Mouse (Mus musculus) heart, embryonic 10.5 days (tissue): Measurements from ENCODE around the gene Defb21. TPM values are rescaled to one million over a fixed set of nuclear protein-coding genes. Genes with fewer than 3 reads are reported as not detected.

ENCODE experiments used
- DNase-seq: peaks from one replicate; pipeline ENCODE4 v3.0.0-alpha.2; 2017; ENCODE audit warnings: low spot score
- H3K27ac ChIP-seq: fragments of 300-500 bp; sonication (generic); 2 replicates; pipeline ENCODE4 v1.5.1; 2016; ENCODE audit warnings: mild to moderate bottlenecking
- H3K27me3 ChIP-seq: fragments of 300-500 bp; sonication (generic); 2 replicates; pipeline ENCODE4 v1.6.1; 2016; ENCODE audit warnings: mild to moderate bottlenecking; ENCODE audit not compliant: poor library complexity, insufficient read depth, severe bottlenecking
- H3K36me3 ChIP-seq: fragments of 300-500 bp; sonication (generic); 2 replicates; pipeline ENCODE4 v1.6.1; 2016; ENCODE audit warnings: mild to moderate bottlenecking, moderate library complexity
- H3K4me1 ChIP-seq: fragments of 300-500 bp; sonication (generic); 2 replicates; pipeline ENCODE4 v1.6.1; 2016; ENCODE audit warnings: mild to moderate bottlenecking
- H3K4me3 ChIP-seq: fragments of 300-500 bp; sonication (generic); 2 replicates; pipeline ENCODE4 v1.5.1; 2016; ENCODE audit warnings: mild to moderate bottlenecking, moderate library complexity
- H3K9me3 ChIP-seq: fragments of 300-500 bp; sonication (generic); 2 replicates; pipeline ENCODE4 v1.6.1; 2016; ENCODE audit warnings: mild to moderate bottlenecking, moderate library complexity
- WGBS: fragments of 180-500 bp; shearing (Covaris S2); methylation state at CpG from one replicate; pipeline ENCODE4 v1.1.7; 2016; 5-methylcytosine and 5-hydroxymethylcytosine counted together
- polyA plus RNA-seq: library from polyadenylated mRNA; unstranded; fragments of >200 nt; fragmentation: Nextera tagmentation; extraction: Ambion mirVana; gene quantifications from 2 replicates; pipeline ENCODE4 v1.2.1, GENCODE M21; 2016

The Defb21 gene
- polyA plus RNA-seq = not detected in 2 replicates

DNA sequence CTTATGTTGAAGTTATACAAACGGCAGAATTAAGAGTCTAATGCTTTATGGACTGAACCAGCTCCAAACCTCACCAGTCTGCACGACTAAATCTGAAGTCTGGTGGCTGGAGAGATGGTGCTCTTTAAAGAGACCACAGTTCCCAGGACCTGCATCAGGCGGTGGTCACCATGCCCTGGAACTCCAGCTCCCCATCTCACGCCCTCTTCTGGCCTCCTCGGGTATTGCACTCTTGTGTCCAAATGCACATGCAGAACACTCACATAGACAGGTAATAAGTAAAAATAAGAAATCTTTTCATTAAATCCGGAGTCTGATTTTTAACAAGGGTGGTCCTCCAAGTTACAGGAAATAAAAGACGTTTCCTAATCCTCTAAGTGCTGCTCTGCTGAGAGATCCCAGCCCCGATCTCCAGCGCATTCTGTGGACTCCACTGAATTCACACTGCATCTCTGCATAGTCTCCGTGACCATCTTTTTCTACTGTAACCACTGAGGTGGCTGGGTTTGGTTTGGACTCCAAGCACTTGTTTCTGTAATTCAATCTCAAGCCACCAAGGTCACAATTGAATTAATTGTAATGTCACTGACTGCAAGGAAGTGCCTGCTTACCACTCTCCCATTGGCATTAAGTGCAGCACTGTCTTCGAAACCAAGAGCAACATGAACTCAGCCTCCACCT is at the start of gene Defb21:
TSS of gene Defb21 (plus strand) at position 631 of the 681 bp plus-strand sequence.
- Histone ChIP-seq H3K27me3 (peaks cover 5% of the 10 kb centered on the region; the same call in 1 of the 2 replicates), H3K36me3 (no peaks in the 10 kb centered on the region), H3K27ac (no peak within 1 kb of the TSS), H3K4me3 (no peak within 1 kb of the TSS), H3K4me1 (no peaks in the 10 kb centered on the region), H3K9me3 (no peaks in the 10 kb centered on the region)
- 56% methylated on average over 11 of the region's 11 CpGs for WGBS
- DNase-seq = no peak

DNA sequence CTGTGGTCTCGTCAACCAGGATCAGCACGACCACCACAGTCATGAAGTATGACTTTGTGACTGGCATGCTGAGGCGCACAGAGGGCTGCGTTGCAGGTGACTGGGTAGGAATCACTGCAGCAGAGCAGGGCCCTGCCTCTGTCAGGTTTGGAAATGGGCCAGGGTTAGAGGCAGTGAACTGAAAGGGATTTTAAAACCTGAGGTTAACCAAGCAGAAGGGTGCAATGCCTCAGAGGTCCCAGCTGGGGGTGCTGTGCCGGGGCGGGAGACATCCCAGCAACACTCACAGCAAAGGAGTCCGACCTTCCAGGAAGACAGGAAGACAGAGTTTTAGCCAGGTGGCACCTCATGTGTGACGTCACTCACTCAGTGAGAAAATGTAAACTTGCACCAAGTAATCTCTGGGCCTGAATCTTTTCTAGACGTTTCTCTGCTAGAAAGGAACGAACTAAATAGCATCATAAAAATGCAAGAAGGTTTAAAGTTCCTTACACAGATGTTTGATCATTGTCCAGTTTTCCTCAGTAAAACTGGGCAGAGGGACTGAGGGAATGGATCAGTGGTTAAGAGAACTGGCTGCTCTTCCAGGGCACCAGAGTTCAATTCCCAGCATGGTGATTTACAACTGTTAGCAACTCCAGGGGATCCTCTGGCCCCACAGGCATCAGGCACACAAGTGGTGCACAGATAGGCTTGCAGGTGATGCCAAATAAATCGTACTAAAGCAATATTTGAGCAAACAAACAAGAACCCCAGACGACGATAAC is 32.4 kb upstream of the Defb21 start, which contains the start of gene Defb29:
TSS of gene Defb29 (minus strand) at position 155 of the 767 bp plus-strand sequence.
- Histone ChIP-seq H3K27ac (no peak within 1 kb of the TSS), H3K9me3 (no peaks in the 10 kb centered on the region), H3K4me1 (no peaks in the 10 kb centered on the region), H3K36me3 (no peaks in the 10 kb centered on the region), H3K27me3 (0 out of 2 replicates have a peak, but pooled peaks cover 3% of the 10 kb centered on the region), H3K4me3 (no peak within 1 kb of the TSS)
- WGBS = 56% methylated on average over 13 of the region's 13 CpGs
- DNase-seq = no peak

DNA sequence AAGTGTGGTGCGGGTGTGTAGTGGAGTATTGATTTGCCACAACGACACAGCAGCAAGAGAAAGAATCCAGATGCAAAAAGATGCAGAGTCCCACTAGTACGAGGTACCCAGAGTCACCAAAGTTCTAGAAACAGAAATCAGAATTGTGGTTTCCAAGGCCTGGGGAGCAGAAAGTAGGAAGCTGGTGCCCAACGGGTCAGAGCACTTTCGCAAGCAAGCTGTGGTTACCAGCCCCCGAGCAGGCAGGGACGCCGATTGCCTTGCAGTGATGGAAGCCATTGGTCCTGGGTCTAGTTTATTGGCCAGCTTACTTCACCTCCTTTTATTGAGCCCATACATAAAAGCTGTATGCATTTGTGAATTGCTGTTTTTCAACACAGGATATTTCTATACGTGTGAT is 30.6 kb upstream of the Defb21 start:
- H3K4me3 ChIP-seq = no peak overlapping the region
- H3K27me3 ChIP-seq = 0 out of 2 replicates have a peak, but pooled peaks cover 3% of the 10 kb centered on the region
- no peak for DNase-seq
- no peaks in the 10 kb centered on the region for H3K4me1 ChIP-seq
- H3K36me3 ChIP-seq = no peaks in the 10 kb centered on the region
- 86% methylated on average over 9 of the region's 9 CpGs for WGBS
- H3K9me3 ChIP-seq = no peaks in the 10 kb centered on the region
- H3K27ac ChIP-seq = no peak overlapping the region

DNA sequence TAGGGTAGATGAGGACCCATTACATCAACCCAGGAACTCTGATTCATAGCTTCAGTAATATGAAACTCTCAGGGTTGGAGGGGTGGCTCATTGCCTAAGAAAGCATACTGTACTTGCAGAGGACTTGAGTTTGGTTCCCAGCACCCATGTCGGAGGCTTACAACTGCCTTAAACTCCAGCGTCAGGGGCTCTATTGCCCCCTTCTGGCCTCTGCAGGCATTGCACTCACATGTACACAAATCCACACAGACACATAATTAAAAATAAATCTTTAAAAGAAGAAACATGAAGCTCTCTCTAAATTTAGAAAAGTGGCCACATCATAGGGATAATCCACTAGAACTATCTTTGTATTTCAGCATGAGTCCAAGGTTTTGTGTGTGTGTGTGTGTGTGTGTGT is 29.6 kb upstream of the Defb21 start:
- Histone ChIP-seq H3K27me3 (no peaks in the 10 kb centered on the region), H3K36me3 (no peaks in the 10 kb centered on the region), H3K4me1 (no peaks in the 10 kb centered on the region), H3K27ac (no peak overlapping the region), H3K4me3 (no peak overlapping the region), H3K9me3 (no peaks in the 10 kb centered on the region)
- 65% methylated on average over 2 of the region's 2 CpGs for WGBS
- no peak for DNase-seq

DNA sequence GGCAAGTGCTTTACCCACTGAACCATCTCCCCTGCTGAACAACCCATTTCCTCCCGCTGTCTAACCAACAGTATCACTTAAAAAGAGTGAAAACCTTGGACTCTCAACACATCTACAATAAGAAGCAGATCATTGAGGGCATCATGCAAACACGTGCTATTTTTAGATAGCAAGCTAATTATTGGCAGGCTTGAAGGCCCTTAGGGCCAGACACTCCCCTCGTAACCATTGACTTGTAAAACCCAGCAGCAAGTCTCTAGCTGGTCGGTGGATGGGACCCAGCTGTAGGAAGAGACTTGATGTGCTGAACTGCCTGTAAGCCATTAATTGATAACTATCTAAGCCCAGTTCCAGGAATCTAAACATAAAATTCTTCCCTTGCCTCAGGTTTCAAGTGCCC is 29.1 kb upstream of the Defb21 start:
- WGBS = 72% methylated on average over 4 of the region's 4 CpGs
- no peaks in the 10 kb centered on the region for H3K9me3 ChIP-seq
- H3K4me3 ChIP-seq = no peak overlapping the region
- no peak overlapping the region for H3K27ac ChIP-seq
- H3K36me3 ChIP-seq = no peaks in the 10 kb centered on the region
- H3K4me1 ChIP-seq = no peaks in the 10 kb centered on the region
- no peaks in the 10 kb centered on the region for H3K27me3 ChIP-seq
- DNase-seq = no peak

DNA sequence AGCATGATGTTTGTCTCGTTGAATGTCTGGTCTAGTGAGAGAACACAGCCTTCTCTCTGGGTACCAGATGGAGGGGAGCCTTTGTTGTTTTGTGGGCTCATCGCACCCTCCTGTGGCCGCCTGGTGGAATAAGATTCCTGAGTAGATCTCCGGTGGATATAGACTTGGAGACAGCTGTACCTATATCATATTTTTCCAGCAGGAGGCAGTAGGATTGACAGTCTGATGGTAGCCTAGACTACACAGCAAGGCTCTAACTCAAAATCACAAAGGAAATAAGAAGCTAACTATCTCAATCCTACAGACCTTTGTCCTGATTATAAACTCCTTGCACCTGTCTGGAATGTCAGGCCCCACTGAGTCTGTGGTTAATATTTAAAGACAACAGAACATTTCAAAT is 27.9 kb upstream of the Defb21 start:
- DNase-seq = no peak
- no peak overlapping the region for H3K4me3 ChIP-seq
- 22% methylated on average over 4 of the region's 4 CpGs for WGBS
- no peaks in the 10 kb centered on the region for H3K27me3 ChIP-seq
- H3K4me1 ChIP-seq = no peaks in the 10 kb centered on the region
- H3K27ac ChIP-seq = no peak overlapping the region
- H3K36me3 ChIP-seq = no peaks in the 10 kb centered on the region
- no peaks in the 10 kb centered on the region for H3K9me3 ChIP-seq

DNA sequence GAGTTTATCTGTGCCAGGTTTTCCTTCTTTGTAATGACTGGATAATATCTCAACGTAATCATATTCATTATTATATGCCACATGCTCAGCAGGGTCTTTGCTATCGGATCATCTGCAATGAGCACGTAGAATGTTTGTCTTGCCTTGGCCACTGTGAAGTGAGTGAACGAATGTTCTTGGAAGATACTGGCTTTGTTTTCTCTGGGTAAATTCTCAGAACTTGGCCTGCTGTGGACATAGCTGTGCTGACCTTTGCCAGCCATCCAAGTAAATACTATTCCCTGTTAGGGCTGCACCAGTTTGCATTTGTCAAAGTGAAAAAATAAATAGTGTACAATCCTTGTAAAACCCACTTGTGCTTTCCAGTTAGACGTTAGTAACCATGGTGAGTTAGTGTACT is 24.4 kb upstream of the Defb21 start:
- H3K36me3 ChIP-seq = no peaks in the 10 kb centered on the region
- WGBS = 80% methylated on average over 5 of the region's 5 CpGs
- no peak overlapping the region for H3K27ac ChIP-seq
- no peaks in the 10 kb centered on the region for H3K9me3 ChIP-seq
- no peak for DNase-seq
- no peaks in the 10 kb centered on the region for H3K4me1 ChIP-seq
- no peak overlapping the region for H3K4me3 ChIP-seq
- H3K27me3 ChIP-seq = 0 out of 2 replicates have a peak, but pooled peaks cover 4% of the 10 kb centered on the region

DNA sequence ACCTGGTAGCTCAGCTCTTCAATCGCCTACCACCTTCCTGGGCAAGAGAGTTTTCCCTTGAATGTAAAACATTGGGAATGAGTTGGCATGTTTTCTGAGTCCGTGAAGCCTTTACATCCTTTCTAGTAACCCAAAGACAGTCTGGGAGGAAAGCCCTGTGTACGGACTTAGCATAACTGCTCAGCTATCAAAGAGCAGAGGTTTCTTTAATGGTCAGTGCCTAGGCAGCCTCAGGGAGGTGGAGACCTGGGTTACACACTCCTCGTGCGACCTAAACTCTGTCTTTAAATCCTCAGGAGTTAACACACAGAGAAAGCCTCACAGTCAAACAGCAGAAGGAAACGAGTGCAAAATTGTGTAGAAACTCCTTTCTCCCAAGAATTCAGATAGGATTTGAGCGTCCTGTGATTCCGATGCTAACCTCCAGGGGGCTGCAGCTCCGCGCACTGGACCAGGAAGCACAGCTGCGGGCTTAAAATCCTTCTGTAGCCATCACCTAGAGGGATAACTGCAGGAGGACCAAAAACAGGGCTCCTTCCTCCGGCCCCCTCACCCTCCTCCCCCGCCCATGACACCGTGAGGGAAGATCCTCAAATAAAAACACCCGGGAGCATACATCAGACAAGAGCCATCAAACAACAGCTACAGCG is 18.6 kb upstream of the Defb21 start:
- Histone ChIP-seq H3K9me3 (no peaks in the 10 kb centered on the region), H3K4me3 (no peak overlapping the region), H3K27ac (no peak overlapping the region), H3K36me3 (no peaks in the 10 kb centered on the region), H3K4me1 (no peaks in the 10 kb centered on the region), H3K27me3 (0 out of 2 replicates have a peak, but pooled peaks cover 4% of the 10 kb centered on the region)
- no peak for DNase-seq
- WGBS = 13% methylated on average over 16 of the region's 16 CpGs

DNA sequence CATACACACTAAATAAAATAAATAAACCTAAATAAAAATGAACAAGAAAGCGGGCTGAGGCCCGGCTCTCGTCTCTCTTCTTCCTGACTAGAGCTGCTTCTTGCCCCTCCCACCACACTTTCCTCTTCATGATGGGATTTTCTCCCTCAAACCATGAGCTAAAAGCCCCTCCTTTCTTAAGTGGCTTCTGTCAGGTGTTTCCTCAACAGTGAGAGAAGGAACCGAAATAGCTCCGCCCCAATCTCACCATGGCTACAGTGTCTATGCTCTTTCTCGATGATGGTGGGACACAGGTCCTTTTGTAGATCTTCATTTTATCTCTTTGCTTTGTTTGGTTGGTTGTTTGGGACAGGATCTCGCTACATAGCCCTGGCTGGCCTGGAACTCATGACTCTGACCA is 15.9 kb upstream of the Defb21 start:
- H3K27me3 ChIP-seq = no peaks in the 10 kb centered on the region
- H3K36me3 ChIP-seq = no peaks in the 10 kb centered on the region
- H3K9me3 ChIP-seq = no peaks in the 10 kb centered on the region
- no peak overlapping the region for H3K4me3 ChIP-seq
- no peaks in the 10 kb centered on the region for H3K4me1 ChIP-seq
- WGBS = 85% methylated on average over 7 of the region's 7 CpGs
- H3K27ac ChIP-seq = no peak overlapping the region
- no peak for DNase-seq

DNA sequence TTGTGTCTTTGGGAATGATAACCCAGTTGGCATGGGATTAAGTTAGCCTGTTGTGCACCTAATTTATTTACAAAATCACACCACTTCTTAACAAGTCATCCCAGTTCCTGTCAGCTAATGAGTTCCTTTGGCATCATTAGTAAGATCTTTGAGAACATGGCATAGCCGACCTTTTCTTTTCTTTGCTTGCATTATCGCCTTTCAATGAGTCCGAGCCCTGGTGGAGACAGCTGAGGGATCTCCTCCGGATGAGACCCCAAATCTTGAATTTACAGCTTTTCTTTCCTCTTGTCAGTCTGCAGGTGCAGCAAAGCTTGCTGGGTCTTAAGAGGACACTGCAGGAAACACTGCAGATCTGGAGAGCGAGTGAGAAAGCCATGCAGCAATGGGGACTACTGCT is 3.5 kb upstream of the Defb21 start, which contains the start of gene Gm17416:
TSS of gene Gm17416 (plus strand) at position 301 of the 400 bp plus-strand sequence.
- peaks cover 5% of the 10 kb centered on the region; the same call in 1 of the 2 replicates for H3K27me3 ChIP-seq
- no peaks in the 10 kb centered on the region for H3K9me3 ChIP-seq
- WGBS = 86% methylated on average over 5 of the region's 5 CpGs
- DNase-seq = no peak
- no peaks in the 10 kb centered on the region for H3K4me1 ChIP-seq
- H3K27ac ChIP-seq = no peak within 1 kb of the TSS
- no peak within 1 kb of the TSS for H3K4me3 ChIP-seq
- no peaks in the 10 kb centered on the region for H3K36me3 ChIP-seq

DNA sequence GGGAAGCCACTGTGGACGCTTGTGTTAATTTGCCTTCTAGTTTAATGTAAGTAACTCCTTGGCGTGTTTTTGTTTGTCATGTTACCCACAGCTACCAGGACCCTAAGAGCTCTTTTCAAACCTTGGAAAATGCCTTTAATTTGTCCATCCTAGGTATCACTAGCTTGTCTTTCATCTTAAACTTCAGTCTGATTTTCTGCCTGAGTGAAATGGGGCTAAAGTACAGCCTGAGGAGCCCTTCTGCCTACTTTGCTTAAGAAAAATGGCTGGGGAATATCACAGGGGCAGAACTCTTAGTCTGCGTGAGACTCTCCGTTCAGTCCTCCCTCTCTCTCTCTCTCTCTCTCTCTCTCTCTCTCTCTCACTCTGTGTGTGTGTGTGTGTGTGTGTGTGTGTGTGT is 2.7 kb upstream of the Defb21 start:
- peaks cover 5% of the 10 kb centered on the region; the same call in 1 of the 2 replicates for H3K27me3 ChIP-seq
- no peaks in the 10 kb centered on the region for H3K9me3 ChIP-seq
- no peak for DNase-seq
- H3K27ac ChIP-seq = no peak overlapping the region
- H3K4me1 ChIP-seq = no peaks in the 10 kb centered on the region
- no peak overlapping the region for H3K4me3 ChIP-seq
- 69% methylated on average over 4 of the region's 4 CpGs for WGBS
- no peaks in the 10 kb centered on the region for H3K36me3 ChIP-seq

DNA sequence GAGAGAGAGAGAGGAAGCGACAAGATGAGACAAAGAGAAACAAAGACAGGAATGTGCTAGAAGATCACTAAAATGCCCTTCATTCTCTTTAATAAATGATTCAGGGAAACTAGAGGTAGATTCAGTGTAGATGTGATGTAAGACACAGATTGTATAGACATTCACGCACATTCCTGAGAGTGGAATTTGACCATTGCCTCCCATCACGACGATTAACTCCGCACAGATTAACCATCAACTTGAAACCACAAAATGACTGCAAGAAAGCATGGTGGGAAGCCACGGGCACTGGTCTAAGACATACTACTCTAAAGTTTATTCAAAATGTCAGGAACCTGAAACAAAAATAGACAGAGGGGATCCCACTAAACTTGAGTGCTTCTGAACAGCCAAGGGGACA is 2.2 kb upstream of the Defb21 start:
- H3K9me3 ChIP-seq = no peaks in the 10 kb centered on the region
- H3K4me3 ChIP-seq = no peak overlapping the region
- DNase-seq = no peak
- no peak overlapping the region for H3K27ac ChIP-seq
- peaks cover 5% of the 10 kb centered on the region; the same call in 1 of the 2 replicates for H3K27me3 ChIP-seq
- no peaks in the 10 kb centered on the region for H3K4me1 ChIP-seq
- H3K36me3 ChIP-seq = no peaks in the 10 kb centered on the region
- WGBS = 82% methylated on average over 6 of the region's 6 CpGs

DNA sequence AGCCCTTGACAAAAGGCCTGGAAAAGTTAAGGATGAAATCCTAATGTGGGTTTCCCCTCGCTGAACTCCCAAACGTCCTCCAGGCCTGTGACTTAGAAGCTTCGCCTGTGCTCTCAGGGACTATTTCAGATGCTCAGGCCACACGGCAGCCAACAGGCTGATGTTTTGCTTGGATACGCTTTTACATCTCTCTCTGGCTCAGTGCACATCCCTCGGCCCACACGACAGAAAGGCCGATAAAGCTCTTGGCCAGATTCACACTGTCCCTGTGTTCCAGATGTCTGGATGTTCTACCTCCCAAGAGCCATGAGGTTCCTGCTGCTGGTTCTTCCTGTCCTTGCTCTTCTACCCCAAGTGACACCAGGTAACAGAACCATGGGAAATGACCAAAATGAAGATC is 940 bp downstream of the Defb21 start:
- H3K27ac ChIP-seq = no peak overlapping the region
- H3K9me3 ChIP-seq = no peaks in the 10 kb centered on the region
- no peaks in the 10 kb centered on the region for H3K36me3 ChIP-seq
- 85% methylated on average over 8 of the region's 8 CpGs for WGBS
- no peak for DNase-seq
- H3K4me3 ChIP-seq = no peak overlapping the region
- no peaks in the 10 kb centered on the region for H3K4me1 ChIP-seq
- peaks cover 5% of the 10 kb centered on the region; the same call in 1 of the 2 replicates for H3K27me3 ChIP-seq
